In genomic region chr10:102735207-102735606, GRCm38 (mm10) we compare ENCODE assay signal across 10 mouse cellular contexts.
DNase-seq lines count a peak whose midpoint lies in the region; TF ChIP-seq lines count a peak whose summit lies in the region.
"Had no signal": no experiment of that assay in that cellular context is flagged by ENCODE, and none has a peak within 500 bp of the region (broad histone marks: within the 10 kb centered on the region; RNA-seq: fewer than 3 reads in every experiment).

No protein-coding gene starts in this region.

- TF ChIP-seq POLR2A in cerebellum, adult 2 months (IDR thresholded peaks at IDR 0.05; ENCODE audit: borderline replicate concordance, insufficient read depth, low read length) = no peak

- TF ChIP-seq CTCF in gastrocnemius, adult 2 months (IDR thresholded peaks at IDR 0.05) = peak; percentile 67
- no peak for TF ChIP-seq CTCF in cerebellum, adult 2 months (IDR thresholded peaks at IDR 0.05; ENCODE audit: borderline replicate concordance, insufficient read depth, low read depth, low read length)

- no peaks in the 10 kb centered on the region for H3K4me1 ChIP-seq in cerebellum, adult 2 months (ENCODE audit: control insufficient read depth, insufficient read depth, low read length)
- H3K4me1 ChIP-seq: heart, embryonic 13.5 days; lung, embryonic 15.5 days had no signal

- H3K27me3 ChIP-seq in cerebellum, adult 2 months (ENCODE audit: control insufficient read depth, insufficient read depth, low read length) = no peaks in the 10 kb centered on the region
- H3K27me3 ChIP-seq: heart, embryonic 13.5 days; lung, embryonic 15.5 days had no signal

- no peak overlapping the region for H3K4me3 ChIP-seq in gastrocnemius, adult 2 months
- no peak overlapping the region for H3K4me3 ChIP-seq in cerebellum, adult 2 months (replicated peaks; ENCODE audit: insufficient read depth, low read depth, low read length)
- H3K4me3 ChIP-seq: heart, embryonic 13.5 days; lung, embryonic 15.5 days had no signal

- intact Hi-C loops in gastrocnemius, adult 2 months (cut with DNase I) = loop anchor here (2.0 kb wide), 1 partner anchor 236 kb away; no protein-coding TSS in a partner anchor
- intact Hi-C loops in gastrocnemius, postnatal 14 days (cut with DNase I; ENCODE audit: low total_unique reads) = loop anchor here (10.0 kb wide), 1 partner anchor 240 kb away; the partner anchor contains the start of gene Nts
- intact Hi-C loops in heart, postnatal 10 days (cut with DNase I) = loop anchor here (1.0 to 10.0 kb wide), 3 partner anchors 48 to 237 kb away; no protein-coding TSS in a partner anchor

- no peak overlapping the region; the same call in 1 of the 2 replicates for H3K27ac ChIP-seq in gastrocnemius, adult 2 months
- no peak overlapping the region for H3K27ac ChIP-seq in cerebellum, adult 2 months (ENCODE audit: insufficient read depth, low read length)
- H3K27ac ChIP-seq: heart, embryonic 13.5 days; lung, embryonic 15.5 days had no signal

- DNase-seq in gastrocnemius, adult 2 months = no peak
- DNase-seq in gastrocnemius, postnatal 14 days = no peak
- DNase-seq in urinary bladder, postnatal 25 days (ENCODE audit: low spot score) = peak; percentile 48
- no peak for DNase-seq in urinary bladder, postnatal 4 days (ENCODE audit: low spot score in 2 of 2)
- peak; percentile 38 to 58 for DNase-seq in heart, postnatal 10 days
- DNase-seq in left cerebral cortex, adult 18-20 months (ENCODE audit: low spot score in 2 of 2) = peak; percentile 7 to 29
- no peak for DNase-seq in spleen, postnatal 10 days (ENCODE audit: low spot score in 2 of 2)
- no peak for DNase-seq in cerebellum, adult 2 months

- 46% methylated on average over 3 of the region's 3 CpGs for WGBS in cerebellum, adult 2 months

Comparison
In these comparisons a context has a peak if more than half of its experiments do, and no peak if none do; other contexts are left out.
1. DNase-seq: peak in urinary bladder, postnatal 25 days (single experiment), heart, postnatal 10 days (2 of 2) and left cerebral cortex, adult 18-20 months (2 of 2); none in gastrocnemius, adult 2 months (single experiment), gastrocnemius, postnatal 14 days (single experiment), urinary bladder, postnatal 4 days (0 of 2), spleen, postnatal 10 days (0 of 2) and cerebellum, adult 2 months (0 of 2).